Mouse (Mus musculus) embryonic facial prominence, embryonic 12.5 days (tissue): Measurements from ENCODE around the gene Atxn7l2. TPM values are rescaled to one million over a fixed set of nuclear protein-coding genes. Genes with fewer than 3 reads are reported as not detected.

Experiments
- ATAC-seq: fragments of 200-750 bp; cut with Nextera tagmentation; 2 replicates; pipeline ENCODE4 v1.8.0; 2017; ENCODE audit not compliant: insufficient number of reproducible peaks, insufficient read depth, low FRiP score, low TSS enrichment
- H3K27ac ChIP-seq: fragments of 300-500 bp; sonication (generic); 2 replicates; pipeline ENCODE4 v1.5.1; 2016; ENCODE audit warnings: mild to moderate bottlenecking
- H3K27me3 ChIP-seq: fragments of 300-500 bp; sonication (generic); 2 replicates; pipeline ENCODE4 v1.6.1; 2016; ENCODE audit warnings: mild to moderate bottlenecking, moderate library complexity
- H3K36me3 ChIP-seq: fragments of 300-500 bp; sonication (generic); 2 replicates; pipeline ENCODE4 v1.6.1; 2016; ENCODE audit warnings: mild to moderate bottlenecking
- H3K4me1 ChIP-seq: fragments of 300-500 bp; sonication (generic); 2 replicates; pipeline ENCODE4 v1.6.1; 2016
- H3K4me2 ChIP-seq: fragments of 300-500 bp; sonication (generic); replicated peaks from 2 replicates; pipeline ENCODE4 v1.6.1; 2016; ENCODE audit warnings: mild to moderate bottlenecking, moderate library complexity
- H3K4me3 ChIP-seq: fragments of 300-500 bp; sonication (generic); 2 replicates; pipeline ENCODE4 v1.5.1; 2016; ENCODE audit warnings: mild to moderate bottlenecking
- H3K9ac ChIP-seq: fragments of 300-500 bp; sonication (generic); 2 replicates; pipeline ENCODE4 v1.6.1; 2016; ENCODE audit warnings: mild to moderate bottlenecking, moderate library complexity
- H3K9me3 ChIP-seq: fragments of 300-500 bp; sonication (generic); 2 replicates; pipeline ENCODE4 v1.6.1; 2016; ENCODE audit warnings: mild to moderate bottlenecking, moderate library complexity
- WGBS: fragments of 180-500 bp; shearing (Covaris S2); methylation state at CpG from one replicate; pipeline ENCODE4 v1.1.7; 2016; 5-methylcytosine and 5-hydroxymethylcytosine counted together
- polyA plus RNA-seq: library from polyadenylated mRNA; unstranded; fragments of >200 nt; fragmentation: Nextera tagmentation; extraction: Ambion mirVana; gene quantifications from 2 replicates; pipeline ENCODE4 v1.2.1, GENCODE M21; 2016

The Atxn7l2 gene
- polyA plus RNA-seq, 1 experiment from 2014 or later: 29.4 TPM

DNA sequence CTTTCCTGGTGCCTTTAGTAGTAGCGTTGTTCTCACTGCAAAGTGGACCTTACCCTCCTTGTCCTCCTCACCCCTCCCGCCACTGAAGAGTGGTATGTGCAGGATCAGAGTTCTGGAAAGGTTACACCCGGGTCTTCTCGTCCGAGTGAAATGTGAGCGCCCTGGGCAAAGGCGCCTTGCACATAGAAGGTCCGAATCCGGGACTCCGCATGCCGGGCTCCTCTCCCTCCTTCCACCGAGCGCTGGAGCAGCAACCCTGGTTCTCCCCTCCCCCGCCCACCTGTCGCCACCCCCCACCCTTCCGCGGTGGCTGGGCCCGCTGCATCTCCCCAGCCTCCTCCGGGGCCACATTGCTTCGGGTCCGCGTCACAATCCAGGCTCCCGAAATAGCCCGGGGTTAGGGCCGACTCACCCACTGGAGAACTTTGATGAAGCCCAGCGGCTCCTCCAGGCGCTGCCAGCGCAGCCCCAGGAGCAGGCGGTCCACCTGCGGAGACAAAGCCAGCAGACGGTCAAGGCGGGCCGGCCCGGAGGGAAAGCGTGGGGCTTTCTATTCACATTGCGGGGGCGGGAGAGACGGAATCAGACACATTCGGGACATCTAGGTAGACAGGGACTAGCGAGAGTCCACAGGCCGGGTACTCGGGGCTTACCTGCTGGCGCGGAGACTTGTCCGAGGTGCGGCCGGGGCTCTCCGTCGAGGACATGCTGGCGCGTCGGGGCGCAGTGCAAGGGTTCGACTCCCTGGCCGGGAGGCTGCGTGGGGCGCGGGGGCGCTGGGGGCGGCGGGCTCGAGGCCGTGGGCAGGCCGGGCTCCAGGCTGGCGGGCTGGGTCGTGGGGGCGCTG, 15.2 kb upstream of the Atxn7l2 start:
- 2% methylated on average over 66 of the region's 67 CpGs for WGBS
- no peaks in the 10 kb centered on the region for H3K9me3 ChIP-seq
- H3K27ac ChIP-seq: no peak overlapping the region
- H3K36me3 ChIP-seq: no peaks in the 10 kb centered on the region
- H3K9ac ChIP-seq: peak overlapping the region; percentile 33
- H3K4me3 ChIP-seq: peak overlapping the region; percentile 49
- peaks cover 13% of the 10 kb centered on the region; the same call in 1 of the 2 replicates for H3K4me1 ChIP-seq
- ATAC-seq: peak; percentile 56; the same call in 1 of the 2 replicates
- H3K27me3 ChIP-seq: peaks cover 49% of the 10 kb centered on the region
- H3K4me2 ChIP-seq: peak overlapping the region; percentile 62

DNA sequence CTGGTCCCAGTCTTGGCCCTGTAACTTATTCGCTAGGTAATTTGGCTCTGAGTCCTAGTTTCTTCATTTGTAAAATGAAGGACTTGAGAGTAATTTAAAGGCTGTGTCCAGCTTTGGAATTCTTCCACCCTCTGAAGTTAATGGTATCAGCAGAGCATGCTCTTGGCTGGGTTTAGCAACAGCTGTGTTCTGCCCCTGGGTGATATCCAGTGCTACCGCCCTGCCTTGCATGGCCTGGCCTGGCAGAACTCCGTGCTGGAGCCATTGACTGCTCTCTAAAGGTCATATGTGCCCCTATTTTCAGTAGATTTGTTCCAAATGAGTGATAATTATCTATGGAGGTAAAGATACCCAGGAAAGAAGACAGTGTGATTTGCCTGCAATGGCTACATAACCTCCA, 9.9 kb upstream of the Atxn7l2 start:
- H3K4me3 ChIP-seq: no peak overlapping the region
- WGBS: 79% methylated on average over 3 of the region's 3 CpGs
- H3K27me3 ChIP-seq: peaks cover 38% of the 10 kb centered on the region
- H3K4me1 ChIP-seq: no peaks in the 10 kb centered on the region
- H3K4me2 ChIP-seq: no peak overlapping the region
- no peak overlapping the region for H3K9ac ChIP-seq
- no peaks in the 10 kb centered on the region for H3K9me3 ChIP-seq
- no peaks in the 10 kb centered on the region for H3K36me3 ChIP-seq
- ATAC-seq: no peak
- H3K27ac ChIP-seq: no peak overlapping the region

DNA sequence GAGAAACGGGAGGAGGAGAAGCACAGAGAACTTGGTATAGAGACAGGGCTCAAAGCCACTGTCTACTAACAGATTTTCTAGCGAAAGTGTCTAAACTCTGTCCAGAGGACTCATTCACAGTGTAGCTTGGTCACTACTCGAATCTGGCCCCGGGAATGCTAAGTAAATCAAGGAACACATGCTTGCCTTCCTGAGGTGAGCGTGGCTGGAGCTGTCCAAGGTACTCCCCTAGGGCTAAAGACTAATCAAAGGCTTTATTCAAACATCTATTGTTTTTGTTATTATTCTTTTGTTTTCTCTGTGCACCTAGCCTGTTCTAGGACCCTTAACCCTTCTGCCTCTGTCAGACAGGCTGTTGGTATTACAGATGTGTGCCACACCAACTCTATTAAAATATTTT, 4.0 kb upstream of the Atxn7l2 start:
- H3K27ac ChIP-seq: no peak overlapping the region
- H3K9ac ChIP-seq: no peak overlapping the region
- H3K36me3 ChIP-seq: no peaks in the 10 kb centered on the region
- no peak for ATAC-seq
- 0 out of 2 replicates have a peak, but pooled peaks cover 3% of the 10 kb centered on the region for H3K4me1 ChIP-seq
- no peak overlapping the region for H3K4me2 ChIP-seq
- H3K9me3 ChIP-seq: no peaks in the 10 kb centered on the region
- WGBS: 14% methylated on average over 5 of the region's 5 CpGs
- no peak overlapping the region for H3K4me3 ChIP-seq
- H3K27me3 ChIP-seq: peaks cover 3% of the 10 kb centered on the region; the same call in 1 of the 2 replicates

DNA sequence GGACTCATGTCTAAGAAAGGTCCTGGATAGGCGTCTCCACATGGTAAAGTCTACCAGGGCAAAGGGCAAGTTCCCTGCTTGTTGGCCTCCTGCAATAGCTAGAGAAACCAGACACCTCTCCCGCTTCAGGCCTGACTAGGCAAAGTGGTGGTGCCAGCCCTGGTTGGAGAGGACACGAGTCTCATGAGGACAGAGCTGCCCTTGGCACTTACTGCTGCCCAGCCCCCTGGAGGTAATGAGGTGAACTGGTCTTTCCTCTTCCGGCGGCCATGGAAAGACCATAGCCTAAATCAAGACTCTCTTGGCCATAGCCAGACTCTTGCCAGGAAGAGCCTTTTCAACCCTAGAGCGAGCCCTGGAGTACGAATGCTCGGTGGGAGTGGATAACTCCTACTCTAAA, 1.7 kb upstream of the Atxn7l2 start:
- H3K36me3 ChIP-seq: 0 out of 2 replicates have a peak, but pooled peaks cover 6% of the 10 kb centered on the region

DNA sequence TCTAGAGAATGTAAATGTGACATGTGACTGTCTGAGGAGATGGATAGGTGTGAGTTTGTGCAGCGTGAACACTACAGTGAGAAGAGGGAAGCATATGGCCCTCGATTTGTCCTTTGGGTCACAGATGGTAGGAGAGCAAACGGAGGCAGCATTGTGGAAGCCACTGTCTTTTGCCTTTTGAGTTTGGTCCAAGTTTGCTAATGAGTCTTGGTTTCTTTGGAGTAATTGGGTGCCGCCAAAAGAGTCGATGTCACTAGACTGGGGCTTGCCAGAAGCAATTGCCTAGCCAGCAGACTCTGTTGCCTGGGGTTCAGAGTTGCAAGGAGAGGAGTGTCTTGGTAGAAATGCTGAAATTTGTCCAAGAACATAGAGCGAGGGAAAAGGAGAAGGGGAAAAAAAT, 1.1 kb upstream of the Atxn7l2 start:
- H3K4me1 ChIP-seq: peaks cover 16% of the 10 kb centered on the region
- no peak overlapping the region for H3K4me2 ChIP-seq
- peaks cover 11% of the 10 kb centered on the region for H3K36me3 ChIP-seq
- H3K27me3 ChIP-seq: no peaks in the 10 kb centered on the region; the same call in 1 of the 2 replicates
- WGBS: 91% methylated on average over 6 of the region's 6 CpGs
- no peak overlapping the region for H3K9ac ChIP-seq
- H3K4me3 ChIP-seq: no peak overlapping the region
- H3K27ac ChIP-seq: no peak overlapping the region; the same call in 1 of the 2 replicates
- no peaks in the 10 kb centered on the region for H3K9me3 ChIP-seq
- ATAC-seq: no peak

More for the DNA sequence above, 1.7 kb upstream of the Atxn7l2 start:
- H3K4me1 ChIP-seq: peaks cover 16% of the 10 kb centered on the region
- ATAC-seq: no peak
- no peak overlapping the region for H3K4me2 ChIP-seq
- 75% methylated on average over 8 of the region's 8 CpGs for WGBS
- no peak overlapping the region for H3K27ac ChIP-seq
- H3K9me3 ChIP-seq: no peaks in the 10 kb centered on the region
- no peak overlapping the region for H3K9ac ChIP-seq
- no peak overlapping the region for H3K4me3 ChIP-seq
- no peaks in the 10 kb centered on the region; the same call in 1 of the 2 replicates for H3K27me3 ChIP-seq

DNA sequence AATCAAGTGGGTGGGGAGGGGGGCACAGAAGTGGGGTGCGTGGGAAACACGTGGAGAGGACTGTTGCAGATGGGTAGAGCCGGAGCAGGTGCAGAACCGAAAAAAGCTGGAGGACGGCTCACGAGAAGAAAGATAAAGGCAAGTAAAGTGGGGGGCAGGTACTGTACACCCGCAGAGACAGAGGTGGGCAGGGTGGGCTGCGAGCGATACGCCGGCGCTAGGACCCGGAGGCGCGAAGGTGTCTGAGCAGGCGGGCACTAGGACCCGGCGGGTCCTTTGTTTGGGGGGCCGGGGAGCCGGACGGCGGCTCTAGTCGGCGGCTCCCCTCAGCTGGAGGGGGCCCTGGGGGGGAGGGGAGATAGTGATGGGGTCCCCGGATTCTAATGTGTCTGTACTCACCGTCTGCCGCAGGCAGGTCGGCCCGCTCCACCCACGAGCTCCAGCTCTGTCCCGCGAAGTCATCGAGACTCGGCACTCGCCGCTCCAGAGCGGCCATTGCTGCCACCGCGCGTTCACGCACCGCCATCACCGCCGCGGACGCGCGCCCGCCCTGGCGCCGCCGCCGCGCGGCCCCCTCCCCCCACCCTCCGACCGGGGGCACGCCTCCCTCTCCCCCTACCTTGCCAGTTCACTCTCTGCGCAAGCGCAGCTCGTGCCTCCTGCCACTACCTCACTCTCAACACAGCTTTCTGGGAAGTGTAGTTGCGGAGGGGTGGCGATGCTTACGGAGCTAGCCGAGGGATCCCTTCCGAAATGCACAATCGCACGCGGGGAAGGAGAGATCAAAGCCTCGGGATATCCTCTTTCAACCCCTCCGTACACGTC, 576 bp downstream of the Atxn7l2 start:
- WGBS: under 1% methylated on average over 70 of the region's 72 CpGs

DNA sequence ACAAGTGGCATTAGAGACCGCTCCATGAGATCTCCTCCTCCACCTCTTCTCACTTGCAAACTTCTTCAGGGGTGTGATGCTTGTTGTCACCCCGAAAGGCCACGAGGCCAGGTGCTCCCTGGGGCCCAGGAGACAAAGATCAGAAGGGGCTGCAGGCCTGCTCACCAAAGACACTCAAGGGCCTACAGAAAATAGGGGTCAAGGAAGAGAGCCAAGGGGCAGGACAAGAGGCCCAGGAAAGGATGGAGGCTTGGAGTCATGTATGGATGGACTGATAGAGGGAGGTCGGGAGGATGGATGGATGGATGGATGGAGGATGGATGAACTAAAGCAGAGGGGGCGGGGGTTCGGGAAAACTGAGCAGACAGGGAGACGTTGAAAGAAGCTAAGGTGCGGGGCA, 1.2 kb downstream of the Atxn7l2 start:
- peak overlapping the region; percentile 71 for H3K9ac ChIP-seq
- H3K4me2 ChIP-seq: peak overlapping the region; percentile 87
- H3K4me1 ChIP-seq: peaks cover 16% of the 10 kb centered on the region
- no peaks in the 10 kb centered on the region for H3K27me3 ChIP-seq
- peaks cover 35% of the 10 kb centered on the region for H3K36me3 ChIP-seq
- peak overlapping the region; percentile 58 for H3K4me3 ChIP-seq
- H3K9me3 ChIP-seq: no peaks in the 10 kb centered on the region
- H3K27ac ChIP-seq: peak overlapping the region; percentile 93
- no peak for ATAC-seq
- 9% methylated on average over 8 of the region's 8 CpGs for WGBS

More for the DNA sequence above, 576 bp downstream of the Atxn7l2 start:
- peak overlapping the region; percentile 71 for H3K9ac ChIP-seq
- peaks cover 16% of the 10 kb centered on the region for H3K4me1 ChIP-seq
- no peaks in the 10 kb centered on the region for H3K9me3 ChIP-seq
- peaks cover 28% of the 10 kb centered on the region for H3K36me3 ChIP-seq
- peak overlapping the region; percentile 87 for H3K4me2 ChIP-seq
- H3K4me3 ChIP-seq: peak overlapping the region; percentile 58
- ATAC-seq: peak; percentile 94
- peak overlapping the region; percentile 93 for H3K27ac ChIP-seq
- H3K27me3 ChIP-seq: no peaks in the 10 kb centered on the region

DNA sequence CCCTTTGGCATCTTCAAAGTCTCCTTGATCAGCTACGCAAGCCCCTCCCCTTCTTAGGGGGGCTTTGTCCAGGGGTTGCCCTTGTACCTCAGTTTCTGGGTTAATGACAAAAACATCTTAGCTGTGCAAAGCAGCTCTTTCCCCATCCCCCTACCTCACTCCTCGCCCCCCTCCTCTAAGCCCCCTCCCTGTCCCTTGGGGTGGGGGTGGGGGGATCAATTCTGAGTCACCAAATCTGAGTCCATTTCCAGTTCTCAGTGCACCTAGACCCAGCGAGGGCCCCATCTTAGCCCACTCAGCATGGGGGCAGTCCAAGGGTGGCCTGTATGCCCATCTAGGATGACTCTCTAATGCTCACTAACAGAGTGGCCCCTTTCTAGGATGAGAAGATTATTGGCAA, 1.7 kb downstream of the Atxn7l2 start:
- Histone ChIP-seq H3K27me3 (no peaks in the 10 kb centered on the region), H3K9ac (peak overlapping the region; percentile 71), H3K4me2 (peak overlapping the region; percentile 87), H3K4me1 (peaks cover 16% of the 10 kb centered on the region), H3K27ac (0 out of 2 replicates have a peak overlapping the region, but pooled peaks have one; percentile 93), H3K4me3 (peak overlapping the region; percentile 58), H3K9me3 (no peaks in the 10 kb centered on the region), H3K36me3 (peaks cover 37% of the 10 kb centered on the region)
- no peak for ATAC-seq
- WGBS: 67% methylated on average over 3 of the region's 3 CpGs

DNA sequence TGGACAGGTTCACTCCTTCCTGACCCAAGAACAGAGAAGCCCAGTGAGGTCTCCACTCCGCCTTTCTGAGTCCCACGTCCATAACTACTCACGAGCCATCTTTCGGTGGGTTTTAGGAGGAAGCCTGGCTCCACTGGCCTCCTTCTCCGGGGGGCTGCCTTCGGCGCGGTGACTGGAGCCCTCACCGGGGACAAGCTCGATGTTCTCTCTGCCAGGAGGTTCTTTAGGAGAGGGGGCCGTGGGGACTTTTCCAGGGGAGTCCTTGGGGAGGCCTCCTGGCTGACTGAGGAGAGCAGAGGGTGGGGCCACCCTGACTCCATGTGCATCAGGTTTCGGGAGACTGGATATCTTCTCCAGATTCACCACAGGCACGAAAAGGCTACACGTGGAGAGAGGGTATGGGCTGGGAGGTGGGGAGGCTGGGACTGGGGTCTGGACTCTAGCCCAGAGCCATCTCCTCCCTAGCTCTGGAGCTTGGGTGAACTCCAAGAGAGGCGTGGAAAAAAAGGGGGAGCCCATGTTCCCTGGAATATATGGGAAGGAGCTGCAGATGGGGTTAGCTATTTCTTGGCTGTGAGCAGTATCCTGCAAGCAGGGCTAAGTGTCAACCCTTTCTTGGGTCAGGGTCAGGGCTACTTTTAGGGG, 3.9 kb downstream of the Atxn7l2 start:
- peaks cover 51% of the 10 kb centered on the region for H3K36me3 ChIP-seq
- no peak overlapping the region for H3K27ac ChIP-seq
- peaks cover 16% of the 10 kb centered on the region for H3K4me1 ChIP-seq
- H3K4me3 ChIP-seq: no peak overlapping the region
- ATAC-seq: no peak
- WGBS: 87% methylated on average over 15 of the region's 15 CpGs
- H3K4me2 ChIP-seq: no peak overlapping the region
- no peaks in the 10 kb centered on the region for H3K27me3 ChIP-seq
- no peaks in the 10 kb centered on the region for H3K9me3 ChIP-seq
- H3K9ac ChIP-seq: no peak overlapping the region

DNA sequence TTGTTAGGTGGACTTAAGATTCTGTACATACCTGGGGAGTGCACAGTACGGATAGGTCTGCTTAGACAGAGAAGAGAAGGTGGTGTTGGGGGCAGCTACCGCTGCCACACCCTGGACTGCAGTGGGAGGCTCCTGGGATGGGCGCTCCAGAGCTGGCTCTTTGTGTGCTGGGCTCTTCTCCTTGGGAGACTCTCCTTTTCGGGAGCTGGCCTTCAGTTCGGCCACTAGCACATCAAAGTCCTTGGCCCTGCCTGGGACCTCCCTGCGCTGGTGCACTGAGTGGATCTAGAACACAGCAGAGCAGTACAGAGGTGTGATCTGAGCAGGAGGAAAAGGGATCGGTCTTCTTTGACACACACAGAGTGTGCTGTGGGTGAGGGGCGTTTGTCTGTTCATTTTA, 5.1 kb downstream of the Atxn7l2 start:
- 90% methylated on average over 8 of the region's 8 CpGs for WGBS
- peaks cover 51% of the 10 kb centered on the region for H3K36me3 ChIP-seq
- no peaks in the 10 kb centered on the region for H3K27me3 ChIP-seq
- peaks cover 20% of the 10 kb centered on the region for H3K4me1 ChIP-seq
- H3K27ac ChIP-seq: no peak overlapping the region
- H3K9me3 ChIP-seq: no peaks in the 10 kb centered on the region
- H3K4me2 ChIP-seq: no peak overlapping the region
- no peak overlapping the region for H3K9ac ChIP-seq
- no peak overlapping the region for H3K4me3 ChIP-seq
- no peak for ATAC-seq

DNA sequence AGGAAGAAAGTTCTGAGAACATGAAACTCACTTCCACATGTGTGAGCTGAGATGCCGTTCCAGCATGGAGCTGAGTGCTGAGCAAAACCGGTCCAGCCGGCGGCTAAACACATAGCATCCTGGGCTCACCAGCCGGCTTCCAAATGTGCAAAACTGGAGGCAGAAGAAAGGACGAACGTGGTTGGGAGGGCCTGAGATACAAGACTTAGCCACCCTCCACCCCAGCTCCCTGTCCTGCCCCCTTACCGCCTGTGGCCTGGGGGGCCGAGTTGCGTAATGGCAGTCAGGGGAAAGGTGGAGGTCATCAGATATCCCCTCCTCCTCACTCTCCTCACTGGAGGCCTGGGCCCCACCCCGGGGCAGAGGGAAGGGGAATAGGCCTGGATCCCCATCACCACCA, 6.3 kb downstream of the Atxn7l2 start:
- Histone ChIP-seq H3K9ac (no peak overlapping the region), H3K9me3 (no peaks in the 10 kb centered on the region), H3K27me3 (no peaks in the 10 kb centered on the region), H3K36me3 (peaks cover 51% of the 10 kb centered on the region), H3K4me3 (no peak overlapping the region), H3K4me2 (no peak overlapping the region), H3K27ac (no peak overlapping the region), H3K4me1 (peaks cover 19% of the 10 kb centered on the region)
- no peak for ATAC-seq
- WGBS: 80% methylated on average over 11 of the region's 11 CpGs
